Mouse (Mus musculus) liver, embryonic 11.5 days (tissue): ENCODE results near the gene Tbce. TPM values are rescaled to one million over a fixed set of nuclear protein-coding genes. Genes with fewer than 3 reads are reported as not detected.
A peak's percentile ranks its signal among the peaks of the same experiment; 100 is the strongest.

Experiments
- ATAC-seq: fragments of 200-750 bp; cut with Nextera tagmentation; replicated peaks from 2 replicates; pipeline ENCODE4 v1.8.0; 2017; ENCODE audit warnings: moderate number of reproducible peaks, mild to moderate bottlenecking, moderate TSS enrichment, moderate library complexity; ENCODE audit not compliant: low FRiP score
- DNase-seq: peaks from one replicate; pipeline ENCODE4 v3.0.0-alpha.2; 2017; ENCODE audit warnings: low spot score
- H3K27ac ChIP-seq: fragments of 300-500 bp; sonication (generic); 2 replicates; pipeline ENCODE4 v1.5.1; 2014; ENCODE audit warnings: mild to moderate bottlenecking, low read depth, low read length, control low read depth
- H3K27me3 ChIP-seq: fragments of 300-500 bp; sonication (generic); replicated peaks from 2 replicates; pipeline ENCODE4 v1.6.1; 2014; ENCODE audit warnings: low read length, mixed read lengths; ENCODE audit not compliant: control insufficient read depth, insufficient read depth
- H3K36me3 ChIP-seq: fragments of 300-500 bp; sonication (generic); 2 replicates; pipeline ENCODE4 v1.6.1; 2014; ENCODE audit warnings: mild to moderate bottlenecking, low read length, moderate library complexity, mixed read lengths; ENCODE audit not compliant: control insufficient read depth, insufficient read depth
- H3K4me1 ChIP-seq: fragments of 300-500 bp; sonication (generic); replicated peaks from 2 replicates; pipeline ENCODE4 v1.6.1; 2014; ENCODE audit warnings: low read length, mixed read lengths; ENCODE audit not compliant: control insufficient read depth, insufficient read depth
- H3K4me2 ChIP-seq: fragments of 300-500 bp; sonication (generic); 2 replicates; pipeline ENCODE4 v1.6.1; 2014; ENCODE audit warnings: mild to moderate bottlenecking, control low read depth, moderate library complexity
- H3K4me3 ChIP-seq: fragments of 300-500 bp; sonication (generic); 2 replicates; pipeline ENCODE4 v1.5.1; 2014; ENCODE audit warnings: low read depth, low read length, control low read depth
- H3K9ac ChIP-seq: fragments of 300-500 bp; sonication (generic); 2 replicates; pipeline ENCODE4 v1.6.1; 2014; ENCODE audit warnings: low read depth, low read length, control low read depth
- H3K9me3 ChIP-seq: fragments of 300-500 bp; sonication (generic); 2 replicates; pipeline ENCODE4 v1.6.1; 2016; ENCODE audit warnings: low read length, inconsistent platforms, mixed read lengths; ENCODE audit not compliant: control insufficient read depth
- WGBS: fragments of 180-500 bp; shearing (Covaris S2); extraction: QIAGEN DNeasy Blood & Tissue Kit; methylation state at CpG from one replicate; pipeline ENCODE4 v1.1.7; 2014; 5-methylcytosine and 5-hydroxymethylcytosine counted together
- polyA plus RNA-seq: library from polyadenylated mRNA; unstranded; fragments of >200 nt; fragmentation: Nextera tagmentation; extraction: Ambion mirVana; gene quantifications from 2 replicates; pipeline ENCODE4 v1.2.1, GENCODE M21; 2014

The Tbce gene
- polyA plus RNA-seq, 1 experiment from 2014 or later = 49.3 TPM

DNA sequence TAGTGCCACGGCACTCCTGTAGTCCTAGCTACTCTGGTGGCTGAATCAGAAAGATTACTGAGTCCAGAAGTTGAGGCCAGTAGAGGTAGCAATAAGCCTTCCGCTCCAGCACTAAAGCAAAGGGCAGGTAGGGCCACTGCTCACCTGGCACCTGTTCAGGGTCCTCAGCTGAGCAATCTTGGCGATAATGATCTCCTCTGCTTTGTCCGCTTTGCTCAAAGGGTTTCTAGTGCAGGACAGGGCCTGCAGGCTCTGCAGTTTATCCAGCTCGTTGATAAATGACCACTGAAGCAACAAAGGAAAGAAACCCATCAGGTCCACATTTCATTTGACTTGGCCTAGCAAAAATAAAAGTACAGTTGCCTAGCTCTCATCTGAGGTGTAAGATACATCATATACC lies 34.4 kb downstream of the Tbce start:
- 89% methylated on average over 5 of the region's 5 CpGs for WGBS
- no peak for ATAC-seq

DNA sequence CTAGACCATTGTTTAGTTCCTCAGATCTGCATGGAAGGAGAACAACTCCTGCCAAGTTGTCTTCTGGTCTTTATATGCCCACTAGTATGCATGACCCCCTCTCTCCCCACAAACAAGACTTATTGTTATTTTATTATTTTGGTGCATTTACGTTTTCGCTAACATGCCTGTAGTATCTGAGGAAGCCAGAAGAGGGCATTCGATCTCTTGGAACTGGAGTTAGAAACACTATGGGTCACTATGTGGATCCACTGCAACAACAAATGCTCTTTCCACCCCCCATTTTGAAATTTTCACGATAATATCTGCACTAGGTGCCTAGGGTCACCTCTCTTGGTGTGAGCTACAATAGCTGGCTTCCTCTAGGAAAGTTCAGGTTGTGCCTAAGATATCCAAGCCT lies 35.4 kb downstream of the Tbce start:
- Histone ChIP-seq H3K4me3 (no peak overlapping the region), H3K9ac (no peak overlapping the region), H3K4me1 (no peaks in the 10 kb centered on the region), H3K9me3 (no peaks in the 10 kb centered on the region), H3K27me3 (no peaks in the 10 kb centered on the region), H3K4me2 (no peak overlapping the region), H3K36me3 (peaks cover 23% of the 10 kb centered on the region), H3K27ac (no peak overlapping the region)
- no peak for DNase-seq
- no peak for ATAC-seq
- 75% methylated on average over 4 of the region's 4 CpGs for WGBS

More for the DNA sequence above, 34.4 kb downstream of the Tbce start:
- H3K27ac ChIP-seq = no peak overlapping the region
- no peak overlapping the region for H3K4me3 ChIP-seq
- H3K27me3 ChIP-seq = no peaks in the 10 kb centered on the region
- H3K9me3 ChIP-seq = no peaks in the 10 kb centered on the region
- H3K9ac ChIP-seq = no peak overlapping the region
- H3K4me1 ChIP-seq = no peaks in the 10 kb centered on the region
- no peak for DNase-seq
- peaks cover 18% of the 10 kb centered on the region; the same call in 1 of the 2 replicates for H3K36me3 ChIP-seq
- H3K4me2 ChIP-seq = no peak overlapping the region

DNA sequence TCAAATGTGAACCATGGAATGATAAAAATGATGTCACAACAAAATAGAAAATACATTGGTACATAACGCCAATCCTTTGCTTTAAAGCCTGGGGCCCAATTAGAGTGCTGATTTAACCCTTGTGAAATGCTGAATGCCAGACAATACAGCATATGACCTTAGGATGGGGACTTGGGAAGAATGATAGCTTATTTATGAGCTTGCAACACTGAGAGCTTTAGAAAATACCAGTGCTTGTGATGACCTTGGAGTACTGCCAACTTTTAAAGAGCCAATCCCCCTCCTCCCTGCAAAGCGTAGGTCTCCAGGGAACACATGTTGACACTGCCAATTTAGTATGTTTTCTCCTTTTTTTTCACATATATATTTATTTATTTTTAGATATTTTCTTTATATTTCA lies 36.7 kb downstream of the Tbce start:
- Histone ChIP-seq H3K9ac (no peak overlapping the region), H3K27ac (no peak overlapping the region), H3K4me1 (no peaks in the 10 kb centered on the region), H3K4me2 (no peak overlapping the region), H3K4me3 (no peak overlapping the region), H3K9me3 (no peaks in the 10 kb centered on the region), H3K36me3 (peaks cover 29% of the 10 kb centered on the region), H3K27me3 (no peaks in the 10 kb centered on the region)
- 84% methylated on average over 2 of the region's 2 CpGs for WGBS
- DNase-seq = no peak
- no peak for ATAC-seq

DNA sequence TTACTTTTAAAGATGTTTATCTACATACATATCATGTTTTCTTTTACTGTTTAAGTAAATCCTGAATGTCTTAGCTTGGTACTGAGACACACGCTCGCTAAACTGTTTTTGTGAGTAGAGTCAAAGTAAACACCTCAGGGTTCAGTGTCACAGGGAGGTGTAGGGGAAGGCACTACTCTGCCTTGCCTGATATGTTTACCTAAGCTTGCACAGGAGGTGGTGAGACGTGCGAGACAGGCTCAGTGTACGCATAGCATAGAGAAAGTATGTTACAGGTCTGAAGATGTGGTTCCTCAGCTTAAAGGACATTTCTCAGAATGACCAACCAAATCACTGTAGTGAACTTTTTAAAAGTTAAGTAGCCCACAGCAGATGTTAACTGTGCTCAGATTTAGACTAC lies 42.0 kb downstream of the Tbce start:
- H3K4me3 ChIP-seq = no peak overlapping the region
- no peaks in the 10 kb centered on the region for H3K4me1 ChIP-seq
- peaks cover 29% of the 10 kb centered on the region for H3K36me3 ChIP-seq
- no peaks in the 10 kb centered on the region for H3K9me3 ChIP-seq
- no peaks in the 10 kb centered on the region for H3K27me3 ChIP-seq
- ATAC-seq (no peak), DNase-seq (no peak)
- no peak overlapping the region for H3K27ac ChIP-seq
- H3K9ac ChIP-seq = no peak overlapping the region
- 85% methylated on average over 5 of the region's 5 CpGs for WGBS
- H3K4me2 ChIP-seq = no peak overlapping the region

DNA sequence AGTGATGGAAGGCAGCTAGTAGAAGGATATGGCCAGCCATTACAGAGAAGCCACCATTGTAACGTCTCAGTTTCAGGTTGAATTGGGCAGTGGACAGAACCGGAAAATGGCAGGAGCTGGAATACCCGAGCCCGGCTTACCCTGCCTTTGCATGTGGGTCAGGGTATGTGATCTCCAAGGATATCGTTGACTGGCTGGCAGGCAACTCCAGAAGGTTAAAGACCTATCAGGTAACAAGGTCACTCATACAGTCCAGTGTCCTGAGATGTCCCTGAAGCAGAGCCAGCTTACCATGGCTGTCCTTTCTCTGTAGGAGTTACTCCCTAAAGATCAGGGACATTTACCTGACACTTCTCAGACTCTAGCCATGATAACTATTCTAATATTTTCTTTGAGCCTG lies 44.4 kb downstream of the Tbce start:
- Histone ChIP-seq H3K9me3 (no peaks in the 10 kb centered on the region), H3K27ac (no peak overlapping the region), H3K4me2 (no peak overlapping the region), H3K4me1 (no peaks in the 10 kb centered on the region), H3K4me3 (no peak overlapping the region), H3K27me3 (no peaks in the 10 kb centered on the region), H3K36me3 (peaks cover 29% of the 10 kb centered on the region), H3K9ac (no peak overlapping the region)
- ATAC-seq (no peak), DNase-seq (no peak)
- WGBS = 89% methylated on average over 5 of the region's 5 CpGs

DNA sequence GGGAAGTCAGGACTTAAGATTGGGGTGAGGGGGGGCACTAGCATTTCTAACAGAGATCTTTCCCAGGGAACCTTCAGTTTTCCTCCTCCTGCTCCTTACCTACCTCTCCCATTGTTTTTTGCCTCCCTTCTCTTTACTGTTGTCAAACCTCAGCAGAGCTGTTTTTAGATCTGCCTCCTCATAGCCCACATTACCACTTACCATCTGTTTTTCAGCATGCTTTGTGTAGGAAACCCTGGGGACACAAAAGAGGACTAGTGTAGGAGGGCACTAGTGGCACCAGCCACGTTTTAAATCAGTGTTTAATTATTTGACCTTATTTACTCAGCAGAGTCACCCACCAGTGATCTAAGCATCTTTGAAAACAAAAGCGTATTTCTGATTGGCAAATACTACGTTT lies 46.4 kb downstream of the Tbce start:
- no peaks in the 10 kb centered on the region for H3K9me3 ChIP-seq
- no peaks in the 10 kb centered on the region for H3K4me1 ChIP-seq
- 84% methylated on average over 3 of the region's 3 CpGs for WGBS
- H3K27me3 ChIP-seq = no peaks in the 10 kb centered on the region
- no peak for DNase-seq
- H3K4me2 ChIP-seq = no peak overlapping the region
- no peak overlapping the region for H3K9ac ChIP-seq
- ATAC-seq = no peak
- no peak overlapping the region for H3K4me3 ChIP-seq
- H3K27ac ChIP-seq = no peak overlapping the region
- peaks cover 26% of the 10 kb centered on the region for H3K36me3 ChIP-seq

DNA sequence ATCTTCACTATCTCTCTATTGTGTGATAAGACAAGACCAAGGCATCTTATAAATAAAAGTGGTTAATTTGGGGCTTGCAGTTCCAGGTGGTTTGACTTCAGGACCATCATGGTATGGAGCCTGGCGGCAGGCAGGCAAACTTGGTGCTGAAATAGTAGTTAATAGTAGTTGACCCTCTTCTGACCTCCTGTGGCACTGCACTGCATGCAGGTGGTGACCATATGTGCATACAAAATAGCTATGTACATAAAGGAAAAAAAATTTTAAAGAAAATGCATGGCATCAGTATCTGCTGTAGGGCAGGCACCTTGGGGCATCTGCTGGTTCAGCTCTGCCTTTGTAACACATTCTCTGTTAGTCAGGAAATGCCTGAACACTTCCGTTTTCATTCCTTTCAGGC lies 49.0 kb downstream of the Tbce start:
- Histone ChIP-seq H3K4me3 (no peak overlapping the region), H3K27me3 (no peaks in the 10 kb centered on the region), H3K36me3 (peaks cover 16% of the 10 kb centered on the region; the same call in 1 of the 2 replicates), H3K4me1 (no peaks in the 10 kb centered on the region), H3K9me3 (no peaks in the 10 kb centered on the region), H3K9ac (no peak overlapping the region), H3K27ac (no peak overlapping the region), H3K4me2 (no peak overlapping the region)
- ATAC-seq (no peak), DNase-seq (no peak)
- 76% methylated on average over 2 of the region's 2 CpGs for WGBS

DNA sequence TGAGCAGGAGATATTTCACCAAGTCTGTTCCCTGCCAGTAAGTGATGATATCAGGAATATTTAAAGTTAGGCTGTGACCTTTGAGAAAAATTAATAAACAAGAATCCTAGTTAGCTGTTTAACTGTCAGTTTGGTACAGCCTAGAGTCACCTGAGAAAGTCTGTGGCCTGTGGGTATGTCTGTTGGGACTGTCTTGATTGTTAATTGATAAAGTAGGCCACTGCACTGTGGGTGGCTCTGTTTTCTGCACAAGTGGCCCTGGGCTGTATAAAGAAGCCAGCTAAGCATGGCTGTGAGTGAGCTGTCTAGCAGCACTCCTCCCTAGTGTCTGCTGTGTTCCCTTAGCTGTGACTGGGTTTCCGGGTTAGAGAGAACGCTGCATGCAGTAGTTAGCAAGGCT lies 50.3 kb downstream of the Tbce start:
- Histone ChIP-seq H3K9ac (no peak overlapping the region), H3K27ac (no peak overlapping the region), H3K9me3 (no peaks in the 10 kb centered on the region), H3K36me3 (peaks cover 8% of the 10 kb centered on the region; the same call in 1 of the 2 replicates), H3K4me3 (no peak overlapping the region), H3K4me2 (no peak overlapping the region), H3K4me1 (no peaks in the 10 kb centered on the region), H3K27me3 (no peaks in the 10 kb centered on the region)
- no peak for DNase-seq
- no peak for ATAC-seq
- WGBS = 91% methylated on average over 2 of the region's 2 CpGs

DNA sequence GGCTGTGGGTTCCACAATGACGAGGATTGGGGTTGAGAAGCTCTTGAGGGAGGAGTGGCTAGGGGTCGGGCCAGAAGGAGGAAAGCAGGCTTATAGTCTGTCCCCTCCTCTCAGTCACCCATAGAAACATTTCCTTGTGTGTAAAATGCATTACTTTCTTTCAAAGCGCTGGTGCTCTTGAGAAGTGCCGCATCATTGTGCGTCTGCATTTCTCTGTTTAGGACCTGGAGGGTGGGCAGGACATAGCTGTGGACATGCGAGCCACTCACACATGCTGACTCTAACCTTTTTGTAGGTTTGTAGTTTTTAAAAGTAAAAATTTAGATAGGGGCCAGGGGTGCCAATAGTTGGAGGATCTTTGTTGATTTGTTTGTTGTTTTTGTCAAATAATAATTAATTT lies 55.9 kb downstream of the Tbce start:
- 79% methylated on average over 6 of the region's 6 CpGs for WGBS
- DNase-seq = no peak
- Histone ChIP-seq H3K27me3 (no peaks in the 10 kb centered on the region), H3K4me2 (no peak overlapping the region), H3K36me3 (peaks cover 8% of the 10 kb centered on the region), H3K4me3 (no peak overlapping the region), H3K9ac (no peak overlapping the region), H3K9me3 (no peaks in the 10 kb centered on the region), H3K4me1 (no peaks in the 10 kb centered on the region), H3K27ac (no peak overlapping the region)
- peak; percentile 51; the same call in 1 of the 2 replicates for ATAC-seq
